In the genomic region with DNA sequence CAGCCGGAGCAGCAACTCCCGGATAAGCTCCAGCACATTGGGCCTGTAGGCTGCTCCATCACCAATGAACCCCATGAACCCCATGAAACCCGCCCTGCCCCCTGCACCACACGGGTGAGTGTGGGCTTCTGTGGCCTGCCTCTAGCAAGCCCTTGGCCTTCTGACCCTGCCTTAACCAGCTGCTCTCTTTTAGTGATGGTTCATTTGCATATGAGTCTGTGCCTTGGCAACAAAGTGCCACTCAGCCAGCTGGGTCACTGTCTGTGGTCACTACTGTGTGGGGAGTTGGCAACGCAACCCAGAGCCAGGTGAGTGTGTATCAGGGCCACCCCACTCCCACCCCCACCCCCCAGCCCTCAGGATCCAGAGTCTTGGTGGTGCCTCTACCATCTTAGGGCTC, we compare ENCODE assay signal across 28 mouse cellular contexts. TPM values are rescaled to one million over a fixed set of nuclear protein-coding genes. Genes with fewer than 3 reads are reported as not detected.
DNase-seq lines count a peak whose midpoint lies in the region; ATAC-seq lines count a peak whose summit lies in the region.
"Had no signal": no experiment of that assay in that cellular context is flagged by ENCODE, and none has a peak within 500 bp of the region (broad histone marks: within the 10 kb centered on the region; RNA-seq: fewer than 3 reads in every experiment).

No protein-coding gene starts in this region.

- H3K9ac ChIP-seq in kidney, embryonic 14.5 days (ENCODE audit: low read depth, low read length): no peak overlapping the region
- 0 out of 2 replicates have a peak overlapping the region, but pooled peaks have one; percentile 26 for H3K9ac ChIP-seq in neural tube, embryonic 12.5 days
- H3K9ac ChIP-seq in neural tube, embryonic 15.5 days (replicated peaks): no peak overlapping the region
- H3K9ac ChIP-seq: embryonic facial prominence, embryonic 12.5 days; heart, embryonic 15.5 days; limb, embryonic 13.5 days; lung, embryonic 15.5 days; midbrain, embryonic 12.5 days; neural tube, embryonic 13.5 days; stomach, embryonic 15.5 days had no signal

- no peaks in the 10 kb centered on the region for H3K9me3 ChIP-seq in kidney, embryonic 14.5 days (ENCODE audit: control insufficient read depth, low read length)
- no peaks in the 10 kb centered on the region for H3K9me3 ChIP-seq in neural tube, embryonic 12.5 days
- no peaks in the 10 kb centered on the region for H3K9me3 ChIP-seq in neural tube, embryonic 15.5 days (replicated peaks)
- H3K9me3 ChIP-seq: embryonic facial prominence, embryonic 12.5 days; G1E; heart, embryonic 10.5 days; heart, embryonic 15.5 days; limb, embryonic 13.5 days; lung, embryonic 15.5 days; midbrain, embryonic 12.5 days; neural tube, embryonic 13.5 days; stomach, embryonic 15.5 days had no signal

- no peak overlapping the region for H3K27ac ChIP-seq in kidney, embryonic 14.5 days (ENCODE audit: low read depth, low read length)
- no peak overlapping the region for H3K27ac ChIP-seq in neural tube, embryonic 12.5 days
- no peak overlapping the region for H3K27ac ChIP-seq in neural tube, embryonic 15.5 days (replicated peaks)
- H3K27ac ChIP-seq: embryonic facial prominence, embryonic 12.5 days; heart, embryonic 10.5 days; heart, embryonic 15.5 days; kidney, postnatal 0 days; limb, embryonic 13.5 days; lung, embryonic 15.5 days; midbrain, embryonic 12.5 days; neural tube, embryonic 13.5 days; stomach, embryonic 15.5 days had no signal

- H3K4me3 ChIP-seq in kidney, embryonic 14.5 days (ENCODE audit: low read length): no peak overlapping the region
- no peak overlapping the region for H3K4me3 ChIP-seq in neural tube, embryonic 12.5 days
- no peak overlapping the region for H3K4me3 ChIP-seq in neural tube, embryonic 15.5 days (replicated peaks)
- H3K4me3 ChIP-seq: embryonic facial prominence, embryonic 12.5 days; heart, embryonic 10.5 days; heart, embryonic 15.5 days; limb, embryonic 13.5 days; lung, embryonic 15.5 days; midbrain, embryonic 12.5 days; myocyte; neural tube, embryonic 13.5 days; stomach, embryonic 15.5 days had no signal

- peak; percentile 88 for DNase-seq in heart, adult 11 months
- no peak for DNase-seq in heart, postnatal 14 days
- peak; percentile 8 for DNase-seq in kidney, adult 9 months
- no peak for DNase-seq in ovary, postnatal 14 days (ENCODE audit: low spot score)
- DNase-seq: adrenal gland, postnatal 10 days; cerebellum, postnatal 36 days; embryo, embryonic 11 days; gastrocnemius, postnatal 14 days; heart, postnatal 36 days; right cerebral cortex, postnatal 25 days; thymus, postnatal 25 days had no signal

- peaks cover 7% of the 10 kb centered on the region; the same call in 1 of the 2 replicates for H3K4me1 ChIP-seq in kidney, embryonic 14.5 days (ENCODE audit: control insufficient read depth, insufficient read depth, low read length)
- H3K4me1 ChIP-seq in neural tube, embryonic 12.5 days: peaks cover 37% of the 10 kb centered on the region
- peaks cover 24% of the 10 kb centered on the region for H3K4me1 ChIP-seq in neural tube, embryonic 15.5 days

- no peaks in the 10 kb centered on the region for H3K27me3 ChIP-seq in kidney, embryonic 14.5 days (ENCODE audit: control insufficient read depth, insufficient read depth, low read length)
- no peaks in the 10 kb centered on the region for H3K27me3 ChIP-seq in neural tube, embryonic 12.5 days (replicated peaks)
- H3K27me3 ChIP-seq in neural tube, embryonic 15.5 days (replicated peaks): no peaks in the 10 kb centered on the region
- H3K27me3 ChIP-seq: embryonic facial prominence, embryonic 12.5 days; heart, embryonic 15.5 days; limb, embryonic 13.5 days; lung, embryonic 15.5 days; midbrain, embryonic 12.5 days; neural tube, embryonic 13.5 days; stomach, embryonic 15.5 days had no signal

- no peak overlapping the region for H3K4me2 ChIP-seq in kidney, embryonic 14.5 days (replicated peaks; ENCODE audit: low read depth, low read length)
- no peak overlapping the region for H3K4me2 ChIP-seq in neural tube, embryonic 12.5 days (replicated peaks)
- H3K4me2 ChIP-seq in neural tube, embryonic 15.5 days: no peak overlapping the region
- H3K4me2 ChIP-seq: embryonic facial prominence, embryonic 12.5 days; heart, embryonic 15.5 days; limb, embryonic 13.5 days; liver, embryonic 11.5 days; lung, embryonic 15.5 days; midbrain, embryonic 12.5 days; neural tube, embryonic 13.5 days; stomach, embryonic 15.5 days had no signal

- ATAC-seq in kidney, embryonic 14.5 days (ENCODE audit: low FRiP score, low TSS enrichment): no peak
- ATAC-seq in neural tube, embryonic 12.5 days (ENCODE audit: low FRiP score, low read depth): no peak
- ATAC-seq in neural tube, embryonic 15.5 days (ENCODE audit: low FRiP score): no peak
- ATAC-seq: forebrain, embryonic 14.5 days; hindbrain, embryonic 16.5 days had no signal

- WGBS in kidney, embryonic 14.5 days: 88% methylated on average over 5 of the region's 5 CpGs
- 76% methylated on average over 5 of the region's 5 CpGs for WGBS in neural tube, embryonic 12.5 days
- 70% methylated on average over 5 of the region's 5 CpGs for WGBS in neural tube, embryonic 15.5 days

- intact Hi-C loops in heart, postnatal 14 days (cut with DNase I): no loop called here

- H3K36me3 ChIP-seq in kidney, embryonic 14.5 days (ENCODE audit: control insufficient read depth, insufficient read depth, low read length): peaks cover 64% of the 10 kb centered on the region
- peaks cover 79% of the 10 kb centered on the region for H3K36me3 ChIP-seq in neural tube, embryonic 12.5 days
- peaks cover 71% of the 10 kb centered on the region for H3K36me3 ChIP-seq in neural tube, embryonic 15.5 days

RNA-seq across cellular contexts. Expression of gene Zmiz2, which starts 6.7 kb away (rescaled TPM):
- 10 to 100 TPM; 41.1 to 42.5 TPM for total RNA-seq in heart, postnatal 14 days (2021)
- polyA plus RNA-seq in kidney, embryonic 14.5 days (2014; fragmentation: Nextera tagmentation; extraction: Ambion mirVana): 11.0 and 14.6 TPM in 2 replicates
- polyA plus RNA-seq in neural tube, embryonic 12.5 days (2016; fragmentation: Nextera tagmentation; extraction: Ambion mirVana): 23.9 and 24.1 TPM in 2 replicates
- polyA plus RNA-seq in neural tube, embryonic 15.5 days (2015; fragmentation: Nextera tagmentation; extraction: Ambion mirVana): 24.8 and 28.3 TPM in 2 replicates

RNA-seq across cellular contexts. Expression of gene Ppia, which starts 19.7 kb away (rescaled TPM):
- 100 to 1,000 TPM; 500 to 603 TPM for total RNA-seq in heart, postnatal 14 days (2021)
- polyA plus RNA-seq in kidney, embryonic 14.5 days (2014; fragmentation: Nextera tagmentation; extraction: Ambion mirVana): 6,047 and 7,558 TPM in 2 replicates
- polyA plus RNA-seq in neural tube, embryonic 12.5 days (2016; fragmentation: Nextera tagmentation; extraction: Ambion mirVana): 4,309 and 4,532 TPM in 2 replicates
- polyA plus RNA-seq in neural tube, embryonic 15.5 days (2015; fragmentation: Nextera tagmentation; extraction: Ambion mirVana): 4,598 and 4,773 TPM in 2 replicates

RNA-seq across cellular contexts. Expression of gene H2afv, which starts 48.7 kb away (rescaled TPM):
- 10 to 100 TPM; 57.1 to 59.4 TPM for total RNA-seq in heart, postnatal 14 days (2021)
- polyA plus RNA-seq in kidney, embryonic 14.5 days (2014; fragmentation: Nextera tagmentation; extraction: Ambion mirVana): 654 and 761 TPM in 2 replicates
- polyA plus RNA-seq in neural tube, embryonic 12.5 days (2016; fragmentation: Nextera tagmentation; extraction: Ambion mirVana): 580 and 625 TPM in 2 replicates
- polyA plus RNA-seq in neural tube, embryonic 15.5 days (2015; fragmentation: Nextera tagmentation; extraction: Ambion mirVana): 183 and 240 TPM in 2 replicates

Comparison
In these comparisons a context has a peak if more than half of its experiments do, and no peak if none do; other contexts are left out.
1. DNase-seq: peak in heart, adult 11 months (single experiment) and kidney, adult 9 months (single experiment); none in heart, postnatal 14 days (0 of 2) and ovary, postnatal 14 days (single experiment).